Mouse (Mus musculus): ENCODE measurements around the gene Rsph9.

DNA sequence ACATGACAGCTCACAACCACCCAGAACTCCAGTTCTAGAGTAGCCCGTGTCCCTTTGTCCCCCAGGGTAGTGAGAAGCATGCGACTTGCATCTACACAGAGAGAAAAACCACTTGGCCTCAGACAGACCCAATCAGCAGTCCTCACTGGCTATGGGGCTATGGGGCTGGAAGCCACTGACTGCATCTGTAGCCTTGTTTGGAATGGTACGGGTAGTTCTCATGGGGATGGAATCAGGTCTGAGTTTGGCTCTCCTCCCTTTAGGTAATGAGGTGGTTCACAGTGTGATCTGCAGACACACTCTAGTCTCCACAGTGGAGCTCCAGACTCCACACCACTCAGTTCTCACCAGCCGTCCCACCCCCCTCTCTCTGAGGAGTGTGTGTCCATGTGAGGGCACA, 20.7 kb downstream of the Rsph9 start:
- TF ChIP-seq CTCF (IDR thresholded peaks at IDR 0.05; ENCODE audit: borderline replicate concordance, control insufficient read depth, extremely low read depth, insufficient read depth, low read length, poor library complexity) (no peak), POLR2A (IDR thresholded peaks at IDR 0.05; ENCODE audit: control insufficient read depth, extremely low read depth, insufficient read depth, low read length, poor library complexity) (no peak)

Data from thymus, adult 2 months (tissue).